Mouse (Mus musculus): ENCODE results near the gene Coq9. TPM values are rescaled to one million over a fixed set of nuclear protein-coding genes. Genes with fewer than 3 reads are reported as not detected.
"Not testable (repeated sequence)": the region's sequence is repeated elsewhere in the genome, so short reads cannot be mapped to it uniquely, and the experiment has no call there.

Coq9 gene
- polyA plus RNA-seq, 1 experiment from 2014 or later: 60.7 TPM

- Histone ChIP-seq H3K9me3 (ENCODE audit: control insufficient read depth, low read length) (no peaks in the 10 kb centered on the region), H3K27ac (ENCODE audit: low read length) (no peak overlapping the region), H3K27me3 (replicated peaks; ENCODE audit: control insufficient read depth, insufficient read depth, low read length) (no peaks in the 10 kb centered on the region), H3K4me3 (replicated peaks; ENCODE audit: low read length) (no peak overlapping the region), H3K4me1 (replicated peaks; ENCODE audit: control insufficient read depth, insufficient read depth, low read length) (no peaks in the 10 kb centered on the region), H3K9ac (replicated peaks; ENCODE audit: low read depth, low read length) (no peak overlapping the region), H3K36me3 (ENCODE audit: control insufficient read depth, insufficient read depth) (no peaks in the 10 kb centered on the region; the same call in 1 of the 2 replicates), H3K4me2 (ENCODE audit: low read length) (no peak overlapping the region)
- no peak for ATAC-seq
- WGBS: 94% methylated on average over 11 of the region's 11 CpGs
These were observed 20.2 kb upstream of the Coq9 start for GRCm38 (mm10) chr8:94817933-94818332.

- no peak overlapping the region for H3K9ac ChIP-seq (replicated peaks; ENCODE audit: low read depth, low read length)
- H3K9me3 ChIP-seq (ENCODE audit: control insufficient read depth, low read length): no peaks in the 10 kb centered on the region
- no peak overlapping the region for H3K4me3 ChIP-seq (replicated peaks; ENCODE audit: low read length)
- H3K27ac ChIP-seq (ENCODE audit: low read length): no peak overlapping the region
- H3K4me1 ChIP-seq (replicated peaks; ENCODE audit: control insufficient read depth, insufficient read depth, low read length): no peaks in the 10 kb centered on the region
- H3K27me3 ChIP-seq (replicated peaks; ENCODE audit: control insufficient read depth, insufficient read depth, low read length): no peaks in the 10 kb centered on the region
- WGBS: 91% methylated on average over 6 of the region's 6 CpGs
- no peak for ATAC-seq
- peaks cover 8% of the 10 kb centered on the region for H3K36me3 ChIP-seq (ENCODE audit: control insufficient read depth, insufficient read depth)
- no peak overlapping the region for H3K4me2 ChIP-seq (ENCODE audit: low read length)
These were observed 18.4 kb upstream of the Coq9 start for GRCm38 (mm10) chr8:94819671-94820179.

- H3K27ac ChIP-seq (ENCODE audit: low read length): no peak overlapping the region
- H3K27me3 ChIP-seq (replicated peaks; ENCODE audit: control insufficient read depth, insufficient read depth, low read length): no peaks in the 10 kb centered on the region
- 89% methylated on average over 7 of the region's 7 CpGs for WGBS
- H3K9ac ChIP-seq (replicated peaks; ENCODE audit: low read depth, low read length): no peak overlapping the region
- no peaks in the 10 kb centered on the region for H3K4me1 ChIP-seq (replicated peaks; ENCODE audit: control insufficient read depth, insufficient read depth, low read length)
- H3K4me3 ChIP-seq (replicated peaks; ENCODE audit: low read length): no peak overlapping the region
- peaks cover 11% of the 10 kb centered on the region for H3K36me3 ChIP-seq (ENCODE audit: control insufficient read depth, insufficient read depth)
- no peak overlapping the region for H3K4me2 ChIP-seq (ENCODE audit: low read length)
- no peak for ATAC-seq
- H3K9me3 ChIP-seq (ENCODE audit: control insufficient read depth, low read length): no peaks in the 10 kb centered on the region
These were observed 17.6 kb upstream of the Coq9 start for GRCm38 (mm10) chr8:94820553-94820952.

- no peak overlapping the region for H3K4me2 ChIP-seq (ENCODE audit: low read length)
- no peaks in the 10 kb centered on the region for H3K9me3 ChIP-seq (ENCODE audit: control insufficient read depth, low read length)
- ATAC-seq: no peak
- 70% methylated on average over 2 of the region's 2 CpGs for WGBS
- H3K27me3 ChIP-seq (replicated peaks; ENCODE audit: control insufficient read depth, insufficient read depth, low read length): no peaks in the 10 kb centered on the region
- H3K27ac ChIP-seq (ENCODE audit: low read length): no peak overlapping the region
- peaks cover 13% of the 10 kb centered on the region for H3K36me3 ChIP-seq (ENCODE audit: control insufficient read depth, insufficient read depth)
- no peak overlapping the region for H3K4me3 ChIP-seq (replicated peaks; ENCODE audit: low read length)
- H3K9ac ChIP-seq (replicated peaks; ENCODE audit: low read depth, low read length): no peak overlapping the region
- no peaks in the 10 kb centered on the region for H3K4me1 ChIP-seq (replicated peaks; ENCODE audit: control insufficient read depth, insufficient read depth, low read length)
These were observed 16.7 kb upstream of the Coq9 start for GRCm38 (mm10) chr8:94821381-94821780.

DNA sequence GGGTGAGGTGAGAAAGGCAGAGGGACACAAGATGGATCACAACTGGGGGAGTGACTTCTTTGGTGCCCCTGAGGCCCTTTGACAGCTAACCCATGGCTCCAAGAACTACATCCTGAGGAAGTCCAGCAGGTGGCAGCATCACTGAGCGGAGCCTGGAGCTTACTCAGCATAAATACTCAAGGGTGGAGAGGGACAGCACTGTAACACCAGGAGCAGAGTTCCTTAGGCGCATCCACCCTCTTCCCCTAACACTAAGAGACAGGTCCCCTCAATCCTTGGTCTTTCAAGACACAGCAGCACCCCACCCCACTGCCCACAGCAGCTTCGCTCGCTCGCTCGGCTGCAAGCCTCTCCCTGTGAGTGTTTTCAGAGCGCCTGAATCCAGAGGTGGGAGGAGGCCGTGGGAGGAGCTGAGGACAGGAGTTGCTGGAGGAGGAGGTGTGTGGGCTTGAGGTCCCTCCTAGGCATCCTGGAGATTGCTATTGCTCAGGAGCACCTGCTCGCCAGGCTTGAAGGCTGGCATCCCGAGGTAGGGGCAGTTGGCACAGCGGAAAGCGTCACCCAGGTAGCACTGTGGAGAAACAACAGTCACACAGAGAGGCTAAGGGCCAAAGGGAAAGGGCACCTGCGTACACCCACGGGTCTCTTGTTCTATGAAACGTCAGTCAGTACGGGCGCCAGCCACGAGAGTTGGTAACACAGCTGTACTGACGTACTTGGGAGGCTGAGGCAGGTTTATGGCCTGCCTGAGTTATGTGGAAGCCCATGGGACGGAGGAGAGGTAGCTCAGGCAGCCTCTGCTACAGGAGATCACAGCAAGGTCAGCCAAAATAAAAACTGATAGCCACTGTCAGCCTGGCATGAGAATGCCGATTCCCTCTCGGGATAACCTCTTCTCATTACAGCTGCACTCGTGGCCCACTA lies 15.2 kb upstream of the Coq9 start:
- ATAC-seq: peak; percentile 55; the same call in 1 of the 2 replicates
- no peak overlapping the region for H3K4me3 ChIP-seq (replicated peaks; ENCODE audit: low read length)

DNA sequence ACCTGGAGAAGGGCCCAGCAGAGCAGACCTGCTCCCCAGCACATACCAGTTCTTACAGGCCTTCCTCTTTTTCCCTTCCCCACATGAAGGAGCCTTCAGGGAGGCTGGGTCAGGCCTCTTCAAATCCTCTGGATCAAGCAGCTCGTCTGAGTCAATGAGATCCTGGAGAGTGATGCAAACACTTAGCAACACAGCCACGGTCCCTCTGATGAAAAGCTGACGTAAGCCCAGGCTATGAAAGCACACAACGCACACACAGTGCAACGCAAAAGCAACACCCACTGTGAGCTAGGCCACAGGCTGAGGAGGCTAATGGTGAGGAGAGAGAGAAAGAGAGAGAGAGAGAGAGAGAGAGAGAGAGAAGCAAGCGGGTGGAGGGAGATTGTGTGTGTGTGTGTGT lies 13.0 kb upstream of the Coq9 start:
- H3K4me1 ChIP-seq (replicated peaks; ENCODE audit: control insufficient read depth, insufficient read depth, low read length): no peaks in the 10 kb centered on the region
- ATAC-seq: no peak
- H3K4me3 ChIP-seq (replicated peaks; ENCODE audit: low read length): no peak overlapping the region
- 85% methylated on average over 6 of the region's 6 CpGs for WGBS
- no peaks in the 10 kb centered on the region for H3K27me3 ChIP-seq (replicated peaks; ENCODE audit: control insufficient read depth, insufficient read depth, low read length)
- H3K4me2 ChIP-seq (ENCODE audit: low read length): no peak overlapping the region
- no peak overlapping the region for H3K27ac ChIP-seq (ENCODE audit: low read length)
- no peak overlapping the region for H3K9ac ChIP-seq (replicated peaks; ENCODE audit: low read depth, low read length)
- H3K36me3 ChIP-seq (ENCODE audit: control insufficient read depth, insufficient read depth): peaks cover 23% of the 10 kb centered on the region
- no peaks in the 10 kb centered on the region for H3K9me3 ChIP-seq (ENCODE audit: control insufficient read depth, low read length)

More for the DNA sequence above, 15.2 kb upstream of the Coq9 start:
- no peaks in the 10 kb centered on the region for H3K27me3 ChIP-seq (replicated peaks; ENCODE audit: control insufficient read depth, insufficient read depth, low read length)
- no peaks in the 10 kb centered on the region for H3K4me1 ChIP-seq (replicated peaks; ENCODE audit: control insufficient read depth, insufficient read depth, low read length)
- no peak overlapping the region for H3K27ac ChIP-seq (ENCODE audit: low read length)
- peaks cover 17% of the 10 kb centered on the region for H3K36me3 ChIP-seq (ENCODE audit: control insufficient read depth, insufficient read depth)
- H3K9ac ChIP-seq (replicated peaks; ENCODE audit: low read depth, low read length): no peak overlapping the region
- no peak overlapping the region for H3K4me2 ChIP-seq (ENCODE audit: low read length)
- 78% methylated on average over 23 of the region's 23 CpGs for WGBS
- H3K9me3 ChIP-seq (ENCODE audit: control insufficient read depth, low read length): no peaks in the 10 kb centered on the region

DNA sequence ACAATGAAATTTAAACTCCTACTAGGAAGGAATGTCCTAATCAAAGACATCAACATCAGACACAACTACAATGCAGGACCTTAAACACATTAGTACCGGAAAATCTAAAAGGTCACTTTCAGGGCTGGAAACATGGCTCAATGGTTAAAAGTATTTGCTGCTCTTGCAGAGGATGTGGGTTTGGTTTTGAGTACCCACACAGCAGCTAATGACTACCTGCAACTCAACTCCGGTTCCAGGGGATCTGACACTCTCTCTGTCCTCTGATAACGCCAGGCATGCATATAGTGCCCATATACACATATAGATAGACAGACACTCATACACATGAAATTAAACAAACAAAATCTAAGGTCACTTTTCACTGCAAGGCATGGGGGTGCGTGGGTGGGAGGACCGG lies 11.9 kb upstream of the Coq9 start:
- no peaks in the 10 kb centered on the region for H3K9me3 ChIP-seq (ENCODE audit: control insufficient read depth, low read length)
- no peaks in the 10 kb centered on the region for H3K27me3 ChIP-seq (replicated peaks; ENCODE audit: control insufficient read depth, insufficient read depth, low read length)
- H3K27ac ChIP-seq (ENCODE audit: low read length): no peak overlapping the region
- H3K4me1 ChIP-seq (replicated peaks; ENCODE audit: control insufficient read depth, insufficient read depth, low read length): no peaks in the 10 kb centered on the region
- 93% methylated on average over 5 of the region's 5 CpGs for WGBS
- no peak overlapping the region for H3K4me2 ChIP-seq (ENCODE audit: low read length)
- H3K9ac ChIP-seq (replicated peaks; ENCODE audit: low read depth, low read length): no peak overlapping the region
- H3K4me3 ChIP-seq (replicated peaks; ENCODE audit: low read length): no peak overlapping the region
- peaks cover 26% of the 10 kb centered on the region for H3K36me3 ChIP-seq (ENCODE audit: control insufficient read depth, insufficient read depth)
- no peak for ATAC-seq

GRCm38 (mm10) chr8:94828284-94828683 lies 9.8 kb upstream of the Coq9 start:
- no peak overlapping the region for H3K4me3 ChIP-seq (replicated peaks; ENCODE audit: low read length)
- H3K4me2 ChIP-seq (ENCODE audit: low read length): no peak overlapping the region
- H3K9me3 ChIP-seq (ENCODE audit: control insufficient read depth, low read length): no peaks in the 10 kb centered on the region
- H3K27ac ChIP-seq (ENCODE audit: low read length): no peak overlapping the region
- H3K4me1 ChIP-seq (replicated peaks; ENCODE audit: control insufficient read depth, insufficient read depth, low read length): peaks cover 5% of the 10 kb centered on the region
- no peak overlapping the region for H3K9ac ChIP-seq (replicated peaks; ENCODE audit: low read depth, low read length)
- no peaks in the 10 kb centered on the region for H3K27me3 ChIP-seq (replicated peaks; ENCODE audit: control insufficient read depth, insufficient read depth, low read length)
- no peak for ATAC-seq
- H3K36me3 ChIP-seq (ENCODE audit: control insufficient read depth, insufficient read depth): peaks cover 27% of the 10 kb centered on the region
- 87% methylated on average over 6 of the region's 6 CpGs for WGBS

DNA sequence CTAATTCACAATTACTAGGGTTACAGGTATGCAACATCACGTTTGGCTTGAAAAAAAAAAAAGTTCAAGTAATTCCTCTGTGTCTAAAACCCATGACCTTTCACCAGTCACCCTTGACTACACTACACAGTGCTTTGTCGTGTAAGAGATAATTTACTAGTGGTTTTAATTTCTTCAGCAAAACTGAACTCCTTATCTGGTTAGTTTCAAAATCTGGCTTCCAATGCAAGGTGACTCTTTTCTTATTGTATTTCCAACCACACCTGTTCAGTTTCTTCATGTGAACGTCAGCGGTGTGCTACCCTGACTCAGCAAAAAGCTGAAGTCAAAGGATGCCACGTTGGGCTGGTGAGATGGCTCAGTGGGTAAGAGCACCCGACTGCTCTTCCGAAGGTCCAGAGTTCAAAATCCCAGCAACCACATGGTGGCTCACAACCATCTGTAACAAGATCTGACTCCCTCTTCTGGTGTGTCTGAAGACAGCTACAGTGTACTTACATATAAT lies 4.2 kb upstream of the Coq9 start:
- not testable (repeated sequence) for ATAC-seq; H3K27ac ChIP-seq (ENCODE audit: low read length); H3K27me3 ChIP-seq (replicated peaks; ENCODE audit: control insufficient read depth, insufficient read depth, low read length); H3K4me2 ChIP-seq (ENCODE audit: low read length); H3K9me3 ChIP-seq (ENCODE audit: control insufficient read depth, low read length); H3K9ac ChIP-seq (replicated peaks; ENCODE audit: low read depth, low read length); H3K36me3 ChIP-seq (ENCODE audit: control insufficient read depth, insufficient read depth); H3K4me3 ChIP-seq (replicated peaks; ENCODE audit: low read length)
- peaks cover 19% of the 10 kb centered on the region for H3K4me1 ChIP-seq (replicated peaks; ENCODE audit: control insufficient read depth, insufficient read depth, low read length)
- WGBS: 83% methylated on average over 7 of the region's 7 CpGs

All from forebrain, embryonic 16.5 days (tissue).